Mouse (Mus musculus) cerebellum, postnatal 25 days (tissue): ENCODE measurements around the gene Ehd4.

ENCODE experiments used
- DNase-seq, 2 experiments: peaks; one replicate each; pipeline ENCODE4 v3.0.0; 2021; ENCODE audit warnings: mixed read lengths in 2 of 2

Ehd4 gene

GRCm38 (mm10) chr2:120106397-120106973, 47.9 kb downstream of the Ehd4 start:
- DNase-seq: no peak

- DNase-seq: no peak
These were observed 48.5 kb downstream of the Ehd4 start for GRCm38 (mm10) chr2:120105861-120106260.

GRCm38 (mm10) chr2:120102881-120103280, 51.5 kb downstream of the Ehd4 start:
- no peak for DNase-seq

GRCm38 (mm10) chr2:120102450-120102849, 52.0 kb downstream of the Ehd4 start:
- no peak for DNase-seq

GRCm38 (mm10) chr2:120101961-120102360, 52.4 kb downstream of the Ehd4 start:
- DNase-seq: no peak

GRCm38 (mm10) chr2:120099886-120100285, 54.5 kb downstream of the Ehd4 start:
- DNase-seq: no peak

GRCm38 (mm10) chr2:120099263-120099662, 55.1 kb downstream of the Ehd4 start:
- no peak for DNase-seq

GRCm38 (mm10) chr2:120098781-120099202, 55.6 kb downstream of the Ehd4 start:
- DNase-seq: no peak

GRCm38 (mm10) chr2:120097868-120098267, 56.5 kb downstream of the Ehd4 start:
- no peak for DNase-seq

- no peak for DNase-seq
These were observed 57.7 kb downstream of the Ehd4 start for GRCm38 (mm10) chr2:120096711-120097110.

GRCm38 (mm10) chr2:120096191-120096590, 58.2 kb downstream of the Ehd4 start:
- no peak for DNase-seq

- no peak for DNase-seq
These were observed 59.2 kb downstream of the Ehd4 start for GRCm38 (mm10) chr2:120095171-120095570.

- peak; percentile 61 to 73 for DNase-seq
These were observed 60.6 kb downstream of the Ehd4 start for GRCm38 (mm10) chr2:120093671-120094430.

GRCm38 (mm10) chr2:120090979-120091378, 63.4 kb downstream of the Ehd4 start:
- DNase-seq: no peak

GRCm38 (mm10) chr2:120087897-120088296, 66.5 kb downstream of the Ehd4 start:
- DNase-seq: no peak

GRCm38 (mm10) chr2:120087391-120087790, 67.0 kb downstream of the Ehd4 start:
- DNase-seq: no peak

GRCm38 (mm10) chr2:120086038-120086437, 68.4 kb downstream of the Ehd4 start:
- no peak for DNase-seq

GRCm38 (mm10) chr2:120084593-120085361, 69.6 kb downstream of the Ehd4 start:
- DNase-seq: no peak

GRCm38 (mm10) chr2:120082416-120082815, 72.0 kb downstream of the Ehd4 start:
- DNase-seq: no peak

GRCm38 (mm10) chr2:120076076-120076705, 78.2 kb downstream of the Ehd4 start:
- peak; percentile 81 to 85 for DNase-seq

GRCm38 (mm10) chr2:120074096-120074495, 80.3 kb downstream of the Ehd4 start:
- DNase-seq: peak; percentile 39 to 54

- DNase-seq: no peak
These were observed 84.9 kb downstream of the Ehd4 start for GRCm38 (mm10) chr2:120069466-120069990.
